Mouse (Mus musculus): Measurements from ENCODE around the gene Lrrd1.
"Not testable (repeated sequence)": the region's sequence is repeated elsewhere in the genome, so short reads cannot be mapped to it uniquely, and the experiment has no call there.

Gene Lrrd1

GRCm38 (mm10) chr5:3845026-3845425 is at the start of gene Lrrd1:
Gene Lrrd1 (plus strand): TSS chr5:3845173.
- peak; percentile 6 for DNase-seq (ENCODE audit: low read depth, low spot score)

- DNase-seq (ENCODE audit: low read depth, low spot score) = not testable (repeated sequence)
Measured at GRCm38 (mm10) chr5:3797101-3797500, 47.9 kb upstream of the Lrrd1 start.

- not testable (repeated sequence) for DNase-seq (ENCODE audit: low read depth, low spot score)
Measured at GRCm38 (mm10) chr5:3798656-3799055, 46.3 kb upstream of the Lrrd1 start.

- DNase-seq (ENCODE audit: low read depth, low spot score) = no peak
Measured at GRCm38 (mm10) chr5:3800041-3800440, 44.9 kb upstream of the Lrrd1 start.

- no peak for DNase-seq (ENCODE audit: low read depth, low spot score)
Measured at GRCm38 (mm10) chr5:3800881-3801280, 44.1 kb upstream of the Lrrd1 start.

GRCm38 (mm10) chr5:3801672-3802432 is 43.1 kb upstream of the Lrrd1 start:
- no peak for DNase-seq (ENCODE audit: low read depth, low spot score)

GRCm38 (mm10) chr5:3802433-3803291 is 42.3 kb upstream of the Lrrd1 start, which contains the start of the genes Ankib1 and Krit1:
Gene Ankib1 (minus strand): TSS chr5:3802925.
Gene Krit1 (plus strand): TSS chr5:3803184.
- peak; percentile 87 for DNase-seq (ENCODE audit: low read depth, low spot score)

- DNase-seq (ENCODE audit: low read depth, low spot score) = peak; percentile 52
Measured at GRCm38 (mm10) chr5:3803292-3804165, 41.4 kb upstream of the Lrrd1 start.

- no peak for DNase-seq (ENCODE audit: low read depth, low spot score)
Measured at GRCm38 (mm10) chr5:3808472-3808871, 36.5 kb upstream of the Lrrd1 start.

- no peak for DNase-seq (ENCODE audit: low read depth, low spot score)
Measured at GRCm38 (mm10) chr5:3834107-3834506, 10.9 kb upstream of the Lrrd1 start.

- DNase-seq (ENCODE audit: low read depth, low spot score) = no peak
Measured at GRCm38 (mm10) chr5:3870161-3870560, 25.2 kb downstream of the Lrrd1 start.

- DNase-seq (ENCODE audit: low read depth, low spot score) = no peak
Measured at GRCm38 (mm10) chr5:3872348-3872747, 27.4 kb downstream of the Lrrd1 start.

GRCm38 (mm10) chr5:3873485-3873884 is 28.5 kb downstream of the Lrrd1 start:
- no peak for DNase-seq (ENCODE audit: low read depth, low spot score)

- DNase-seq (ENCODE audit: low read depth, low spot score) = not testable (repeated sequence)
Measured at GRCm38 (mm10) chr5:3886862-3887261, 41.9 kb downstream of the Lrrd1 start.

- no peak for DNase-seq (ENCODE audit: low read depth, low spot score)
Measured at GRCm38 (mm10) chr5:3889201-3889600, 44.2 kb downstream of the Lrrd1 start.

- peak; percentile 12 for DNase-seq (ENCODE audit: low read depth, low spot score)
Measured at GRCm38 (mm10) chr5:3893459-3894293, 48.7 kb downstream of the Lrrd1 start, which contains the start of gene Mterf1a. Gene Mterf1a (minus strand): TSS chr5:3893933.

GRCm38 (mm10) chr5:3894294-3894619 is 49.3 kb downstream of the Lrrd1 start:
- DNase-seq (ENCODE audit: low read depth, low spot score) = not testable (repeated sequence)

GRCm38 (mm10) chr5:3905471-3905870 is 60.5 kb downstream of the Lrrd1 start:
- no peak for DNase-seq (ENCODE audit: low read depth, low spot score)
